8 mouse cellular contexts compared by ENCODE assay signal in the genomic region with DNA sequence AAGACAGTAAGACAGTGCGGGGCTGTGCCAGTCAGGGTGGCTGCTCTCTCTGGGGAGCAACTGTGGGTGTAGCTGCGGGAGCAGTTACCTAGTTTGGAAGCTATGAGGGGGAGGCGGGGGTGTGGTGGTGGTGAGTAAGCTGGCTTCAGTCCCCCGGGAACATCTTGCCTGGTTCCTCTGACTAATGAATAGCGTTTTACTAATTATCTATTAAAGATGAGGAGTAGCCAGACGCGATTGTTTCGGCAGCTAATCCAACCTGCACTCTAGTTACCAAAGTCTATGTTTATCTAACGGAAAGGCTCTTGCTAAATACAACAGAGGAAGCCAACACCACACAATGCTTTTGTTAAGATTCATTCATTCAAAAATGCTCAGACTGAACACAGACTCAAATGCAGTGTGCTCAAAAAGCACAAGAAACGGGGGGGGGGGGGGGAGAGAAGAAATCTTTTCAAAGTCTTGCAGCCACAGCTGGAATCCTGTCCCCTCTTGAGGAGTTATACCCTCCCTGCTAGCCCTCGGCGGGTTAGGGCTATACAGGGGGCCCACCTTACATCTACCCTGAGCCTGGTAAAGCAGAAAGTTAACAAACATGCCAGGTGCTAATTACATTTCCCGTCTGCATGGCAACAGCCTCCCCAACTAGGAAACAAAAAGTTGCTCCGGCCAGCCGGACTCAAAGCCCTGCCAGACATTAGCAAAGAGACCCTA. TPM values are rescaled to one million over a fixed set of nuclear protein-coding genes. Genes with fewer than 3 reads are reported as not detected.
A peak's percentile ranks its signal among the peaks of the same experiment; 100 is the strongest.
DNase-seq lines count a peak whose midpoint lies in the region; ATAC-seq and TF ChIP-seq lines count a peak whose summit lies in the region.

No protein-coding gene starts in this region.

- ATAC-seq in hindbrain, embryonic 12.5 days (ENCODE audit: low FRiP score), result peak; percentile 35
- ATAC-seq in liver, embryonic 16.5 days (ENCODE audit: low read depth), result no peak
- ATAC-seq in stomach, postnatal 0 days (ENCODE audit: low FRiP score, low TSS enrichment), result peak; percentile 19; the same call in 1 of the 2 replicates

- H3K27me3 ChIP-seq in hindbrain, embryonic 12.5 days, result no peaks in the 10 kb centered on the region
- H3K27me3 ChIP-seq in liver, embryonic 16.5 days (ENCODE audit: control insufficient read depth, insufficient read depth, low read depth, low read length), result no peaks in the 10 kb centered on the region
- H3K27me3 ChIP-seq in stomach, postnatal 0 days (ENCODE audit: control insufficient read depth, insufficient read depth, low read length), result no peaks in the 10 kb centered on the region

- H3K27ac ChIP-seq in gastrocnemius, adult 2 months, result peak overlapping the region; percentile 83
- no peak overlapping the region for H3K27ac ChIP-seq in hindbrain, embryonic 12.5 days
- H3K27ac ChIP-seq in liver, embryonic 16.5 days (ENCODE audit: low read length), result no peak overlapping the region
- no peak overlapping the region for H3K27ac ChIP-seq in stomach, postnatal 0 days (replicated peaks)

- TF ChIP-seq CTCF in gastrocnemius, adult 2 months (IDR thresholded peaks at IDR 0.05), result no peak
- TF ChIP-seq CTCF in stomach, postnatal 0 days (IDR thresholded peaks at IDR 0.05; ENCODE audit: low read depth), result no peak

- H3K9me3 ChIP-seq in hindbrain, embryonic 12.5 days (replicated peaks), result no peaks in the 10 kb centered on the region
- no peaks in the 10 kb centered on the region for H3K9me3 ChIP-seq in liver, embryonic 16.5 days (replicated peaks; ENCODE audit: control insufficient read depth, low read length)
- H3K9me3 ChIP-seq in stomach, postnatal 0 days (ENCODE audit: control insufficient read depth, low read length), result no peaks in the 10 kb centered on the region

- peak overlapping the region; percentile 96 for H3K4me2 ChIP-seq in hindbrain, embryonic 12.5 days (replicated peaks)
- H3K4me2 ChIP-seq in liver, embryonic 16.5 days (ENCODE audit: low read depth, low read length), result peak overlapping the region; percentile 89
- peak overlapping the region; percentile 100 for H3K4me2 ChIP-seq in stomach, postnatal 0 days (replicated peaks; ENCODE audit: low read depth)

- H3K4me1 ChIP-seq in hindbrain, embryonic 12.5 days, result peaks cover 16% of the 10 kb centered on the region
- H3K4me1 ChIP-seq in liver, embryonic 16.5 days (ENCODE audit: control insufficient read depth, low read depth, low read length), result peaks cover 5% of the 10 kb centered on the region
- no peaks in the 10 kb centered on the region for H3K4me1 ChIP-seq in stomach, postnatal 0 days (replicated peaks; ENCODE audit: control insufficient read depth, insufficient read depth)

- peaks cover 26% of the 10 kb centered on the region for H3K36me3 ChIP-seq in hindbrain, embryonic 12.5 days
- peaks cover 4% of the 10 kb centered on the region for H3K36me3 ChIP-seq in liver, embryonic 16.5 days (ENCODE audit: control insufficient read depth, insufficient read depth)
- H3K36me3 ChIP-seq in stomach, postnatal 0 days (ENCODE audit: control insufficient read depth, insufficient read depth, low read length), result no peaks in the 10 kb centered on the region

- peak overlapping the region; percentile 96 for H3K4me3 ChIP-seq in gastrocnemius, adult 2 months
- peak overlapping the region; percentile 91 for H3K4me3 ChIP-seq in hindbrain, embryonic 12.5 days
- peak overlapping the region; percentile 64 for H3K4me3 ChIP-seq in liver, embryonic 16.5 days (ENCODE audit: low read depth, low read length)
- H3K4me3 ChIP-seq in stomach, postnatal 0 days (ENCODE audit: low read depth, low read length), result peak overlapping the region; percentile 83

- intact Hi-C loops in gastrocnemius, adult 2 months (cut with DNase I), result loop anchor here (1.0 to 5.0 kb wide), 3 partner anchors 36 to 67 kb away; a partner anchor contains a TSS

- peak overlapping the region; percentile 83 for H3K9ac ChIP-seq in hindbrain, embryonic 12.5 days
- H3K9ac ChIP-seq in liver, embryonic 16.5 days (ENCODE audit: low read depth, low read length), result peak overlapping the region; percentile 64
- peak overlapping the region; percentile 77 for H3K9ac ChIP-seq in stomach, postnatal 0 days (ENCODE audit: low read length)

- WGBS in hindbrain, embryonic 12.5 days, result 5% methylated on average over 15 of the region's 15 CpGs
- 6% methylated on average over 15 of the region's 15 CpGs for WGBS in liver, embryonic 16.5 days (ENCODE audit: insufficient replicate concordance)
- WGBS in stomach, postnatal 0 days, result 5% methylated on average over 15 of the region's 15 CpGs

- TF ChIP-seq EP300 in stomach, postnatal 0 days (optimal IDR thresholded peaks at IDR 0.05), result no peak

- DNase-seq in gastrocnemius, adult 2 months, result no peak
- no peak for DNase-seq in gastrocnemius, adult 18-20 months (ENCODE audit: low spot score)
- peak; percentile 16 for DNase-seq in thymus, postnatal 14 days
- DNase-seq in thymus, postnatal 25 days, result no peak
- DNase-seq in stomach, postnatal 0 days (ENCODE audit: low spot score), result no peak
- no peak for DNase-seq in gastrocnemius, postnatal 10 days

RNA-seq across cellular contexts. Expression of a gene that starts 0.8 kb away (rescaled TPM):
- 1 to 10 TPM; 5.8 to 7.1 TPM for total RNA-seq in gastrocnemius, adult 2 months (2021)
- total RNA-seq in gastrocnemius, adult 18-20 months (2021), result 1 to 10 TPM; 5.8 to 6.8 TPM
- 38.9 and 40.8 TPM in 2 replicates for polyA plus RNA-seq in hindbrain, embryonic 12.5 days (2016; fragmentation: Nextera tagmentation; extraction: Ambion mirVana)
- 5.3 and 7.8 TPM in 2 replicates for polyA plus RNA-seq in liver, embryonic 16.5 days (2015; fragmentation: Nextera tagmentation; extraction: Ambion mirVana)
- 7.9 and 9.0 TPM in 2 replicates for polyA plus RNA-seq in stomach, postnatal 0 days (2015; fragmentation: Nextera tagmentation; extraction: Ambion mirVana)
- total RNA-seq in gastrocnemius, postnatal 10 days (2021), result 10 to 100 TPM in 1 of 2 experiments, 1 to 10 TPM in 1; 9.7 to 15.8 TPM

RNA-seq across cellular contexts. Expression of a gene that starts 49.3 kb away (rescaled TPM):
- total RNA-seq in gastrocnemius, adult 2 months (2021), result 10 to 100 TPM; 17.9 to 18.5 TPM
- 10 to 100 TPM; 14.8 to 20.3 TPM for total RNA-seq in gastrocnemius, adult 18-20 months (2021)
- 26.0 and 29.1 TPM in 2 replicates for polyA plus RNA-seq in hindbrain, embryonic 12.5 days (2016; fragmentation: Nextera tagmentation; extraction: Ambion mirVana)
- polyA plus RNA-seq in liver, embryonic 16.5 days (2015; fragmentation: Nextera tagmentation; extraction: Ambion mirVana), result 3.3 and 5.2 TPM in 2 replicates
- 6.8 and 7.5 TPM in 2 replicates for polyA plus RNA-seq in stomach, postnatal 0 days (2015; fragmentation: Nextera tagmentation; extraction: Ambion mirVana)
- total RNA-seq in gastrocnemius, postnatal 10 days (2021), result 10 to 100 TPM; 17.5 to 24.5 TPM
